Mouse (Mus musculus) small intestine, adult 2 months (tissue): Measurements from ENCODE around the gene Sult4a1. TPM values are rescaled to one million over a fixed set of nuclear protein-coding genes. Genes with fewer than 3 reads are reported as not detected.

ENCODE experiments used
- H3K27ac ChIP-seq: fragments of 200-500 bp; 2 replicates; pipeline ENCODE4 v1.5.1; 2012; ENCODE audit warnings: low read depth, low read length, control low read depth, inconsistent platforms; ENCODE audit not compliant: insufficient read depth
- H3K27me3 ChIP-seq: fragments of 200-500 bp; 2 replicates; pipeline ENCODE4 v1.6.1; 2012; ENCODE audit warnings: mild to moderate bottlenecking, moderate library complexity, low read length, inconsistent platforms; ENCODE audit not compliant: control insufficient read depth, insufficient read depth
- H3K36me3 ChIP-seq: fragments of 200-500 bp; 2 replicates; pipeline ENCODE4 v1.6.1; 2012; ENCODE audit warnings: mild to moderate bottlenecking, low read length, control low read depth, inconsistent platforms; ENCODE audit not compliant: control insufficient read depth, insufficient read depth
- H3K4me1 ChIP-seq: fragments of 200-500 bp; 2 replicates; pipeline ENCODE4 v1.6.1; 2012; ENCODE audit warnings: low read length, inconsistent platforms, mixed read lengths; ENCODE audit not compliant: control insufficient read depth, insufficient read depth, insufficient read length
- H3K4me3 ChIP-seq: fragments of 200-500 bp; 2 replicates; pipeline ENCODE4 v1.5.1; 2012; ENCODE audit warnings: low read depth, mild to moderate bottlenecking, control low read depth, inconsistent platforms, low read length, moderate library complexity
- CTCF ChIP-seq: fragments of 200-500 bp; IDR thresholded peaks from 2 replicates; pipeline ENCODE4 v1.5.1; 2012; ENCODE audit warnings: low read depth, mild to moderate bottlenecking, control low read depth, inconsistent platforms, low read length, moderate library complexity, mixed read lengths; ENCODE audit not compliant: insufficient replicate concordance, insufficient read length; ENCODE audit errors: extremely low read depth
- POLR2A ChIP-seq: fragments of 200-500 bp; IDR thresholded peaks from 2 replicates; pipeline ENCODE4 v1.6.1; 2012; ENCODE audit warnings: low read depth, mild to moderate bottlenecking, control low read depth, inconsistent platforms, low read length, moderate library complexity
- WGBS: fragments of 180-500 bp; shearing (Covaris S2); methylation state at CpG from one replicate; pipeline ENCODE4 v1.1.7; 2018; 5-methylcytosine and 5-hydroxymethylcytosine counted together
- polyA plus RNA-seq: library from polyadenylated mRNA; depleted of rRNA; stranded (reverse); fragments of >200 nt; gene quantifications from 2 replicates; pipeline ENCODE4 v1.2.3, GENCODE M21; 2012; rRNA removed

The Sult4a1 gene
- polyA plus RNA-seq, 1 experiment = 1.6 TPM

DNA sequence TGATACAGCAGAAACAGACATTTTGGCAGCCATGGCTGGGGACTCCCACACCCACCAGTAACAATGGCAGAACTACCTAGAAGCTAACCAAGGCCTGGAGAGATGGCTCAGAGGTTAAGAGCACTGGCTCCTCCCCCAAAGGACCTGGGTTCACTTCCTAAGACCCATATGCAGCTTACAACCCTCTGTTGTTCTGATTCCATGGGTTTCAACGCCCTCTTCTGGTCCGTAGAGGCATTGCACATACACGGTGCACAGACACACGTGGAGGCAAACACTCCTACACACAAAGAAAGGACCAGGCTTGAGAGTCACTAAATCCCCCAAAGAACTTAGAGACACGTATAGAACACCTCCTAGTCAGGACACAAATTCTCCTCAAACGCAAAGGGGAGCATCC is 60.0 kb downstream of the Sult4a1 start:
- Histone ChIP-seq H3K4me1 (no peaks in the 10 kb centered on the region), H3K27ac (no peak overlapping the region), H3K36me3 (no peaks in the 10 kb centered on the region), H3K4me3 (no peak overlapping the region), H3K27me3 (no peaks in the 10 kb centered on the region)
- WGBS = 88% methylated on average over 6 of the region's 6 CpGs
- TF ChIP-seq POLR2A (no peak), CTCF (no peak)

DNA sequence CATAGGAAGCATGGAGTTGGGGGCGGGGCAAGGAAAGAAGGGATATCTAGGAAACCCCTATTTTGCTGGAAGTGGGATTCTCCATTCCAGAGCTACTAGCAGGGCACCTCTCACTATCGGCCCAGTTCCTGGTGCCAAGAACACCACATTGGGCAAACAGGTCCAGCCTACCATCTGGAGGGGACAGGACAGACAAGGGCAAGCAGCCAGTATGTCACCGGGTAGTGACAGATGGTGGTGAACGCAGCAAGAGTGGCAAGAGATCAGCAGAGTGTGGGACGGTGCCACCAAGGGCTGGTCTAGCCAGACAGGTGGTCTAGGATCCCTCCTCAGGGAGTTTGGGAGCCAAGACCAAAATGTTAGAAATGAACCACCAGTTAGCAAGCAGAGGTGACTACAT is 68.5 kb downstream of the Sult4a1 start:
- Histone ChIP-seq H3K27me3 (no peaks in the 10 kb centered on the region), H3K36me3 (no peaks in the 10 kb centered on the region), H3K27ac (no peak overlapping the region), H3K4me1 (no peaks in the 10 kb centered on the region), H3K4me3 (no peak overlapping the region)
- TF ChIP-seq POLR2A (no peak), CTCF (no peak)
- 84% methylated on average over 5 of the region's 5 CpGs for WGBS

Other genes with a start within 250 kb of the Sult4a1 start
- gene Efcab6, start 40.4 kb downstream of the Sult4a1 start, polyA plus RNA-seq = not detected in 2 replicates
- not detected in 2 replicates for gene Pnpla5, start 17.4 kb upstream of the Sult4a1 start, polyA plus RNA-seq
- 0.80 and 2.0 TPM in 2 replicates for gene Pnpla3, start 62.1 kb upstream of the Sult4a1 start, polyA plus RNA-seq
- gene Samm50, start 86.5 kb upstream of the Sult4a1 start, polyA plus RNA-seq = 8.6 and 13.1 TPM in 2 replicates
- 1.4 and 2.9 TPM in 2 replicates for gene Parvb, start 126.3 kb upstream of the Sult4a1 start, polyA plus RNA-seq
- 2.1 and 4.8 TPM in 2 replicates for gene Parvg, start 218.3 kb upstream of the Sult4a1 start, polyA plus RNA-seq